Mouse (Mus musculus): ENCODE results near the gene Gm3625. TPM values are rescaled to one million over a fixed set of nuclear protein-coding genes. Genes with fewer than 3 reads are reported as not detected.
"Not testable (repeated sequence)": the region's sequence is repeated elsewhere in the genome, so short reads cannot be mapped to it uniquely, and the experiment has no call there.

Gm3625 gene
- polyA plus RNA-seq, 1 experiment from 2014 or later = not detected

DNA sequence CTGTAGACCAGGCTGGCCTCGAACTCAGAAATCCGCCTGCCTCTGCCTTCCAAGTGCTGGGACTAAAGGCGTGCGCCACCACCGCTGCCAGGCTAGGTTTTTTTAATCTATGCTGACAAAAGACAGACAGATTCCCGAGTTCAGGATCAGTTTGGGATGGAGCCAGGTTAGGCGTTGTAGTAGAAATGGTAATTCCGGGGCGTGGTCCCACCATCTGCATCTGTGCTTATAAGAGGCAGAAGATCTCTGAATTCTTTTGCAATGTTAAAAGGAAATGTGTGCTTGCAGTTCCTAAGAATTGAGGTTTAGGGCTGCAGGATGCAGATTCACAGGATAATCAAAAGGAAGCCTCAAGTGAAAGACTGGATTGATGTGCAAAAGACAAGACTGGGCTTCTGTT lies 35.8 kb downstream of the Gm3625 start:
- DNase-seq (ENCODE audit: low read depth, low spot score) = no peak
- no peak for TF ChIP-seq CTCF (IDR thresholded peaks at IDR 0.05)
- no peak for ATAC-seq
- H3K27me3 ChIP-seq = no peaks in the 10 kb centered on the region
- POLR2A ChIA-PET = no interaction called here
- CTCF ChIA-PET = interaction anchor here (1.5 kb wide), 1 partner anchor 35 kb away, joined by 3 read pairs; the partner anchor contains the start of genes Gm3625 and Itsn2
- in situ Hi-C loops (cut with MboI; ENCODE audit: low pct_unique_long_range_greater_than_20kb) = no loop called here

DNA sequence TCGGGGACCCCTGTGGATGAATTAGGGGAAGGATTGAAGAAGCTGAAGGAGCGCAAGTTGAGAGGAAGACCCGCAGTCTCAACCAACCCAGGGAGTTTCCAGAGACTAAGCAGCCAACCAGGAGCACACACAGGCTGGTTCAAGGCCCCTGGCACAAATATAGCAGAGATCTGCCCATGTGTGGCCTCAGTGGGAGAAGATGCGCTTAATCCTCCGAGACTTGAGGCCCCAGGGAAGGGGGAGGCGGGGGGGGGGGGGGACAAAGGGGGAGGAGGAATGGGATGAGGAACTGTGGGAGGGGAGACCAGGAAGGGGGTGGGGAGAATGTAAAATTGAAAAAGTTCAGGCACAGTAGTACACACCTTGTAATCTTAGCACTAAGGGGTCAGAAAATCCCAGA lies 37.3 kb downstream of the Gm3625 start:
- ChIA-PET POLR2A (no interaction called here), CTCF (no interaction called here)
- no peaks in the 10 kb centered on the region for H3K27me3 ChIP-seq
- DNase-seq (ENCODE audit: low read depth, low spot score) (no peak), ATAC-seq (no peak)
- in situ Hi-C loops (cut with MboI; ENCODE audit: low pct_unique_long_range_greater_than_20kb) = no loop called here
- no peak for TF ChIP-seq CTCF (IDR thresholded peaks at IDR 0.05)

DNA sequence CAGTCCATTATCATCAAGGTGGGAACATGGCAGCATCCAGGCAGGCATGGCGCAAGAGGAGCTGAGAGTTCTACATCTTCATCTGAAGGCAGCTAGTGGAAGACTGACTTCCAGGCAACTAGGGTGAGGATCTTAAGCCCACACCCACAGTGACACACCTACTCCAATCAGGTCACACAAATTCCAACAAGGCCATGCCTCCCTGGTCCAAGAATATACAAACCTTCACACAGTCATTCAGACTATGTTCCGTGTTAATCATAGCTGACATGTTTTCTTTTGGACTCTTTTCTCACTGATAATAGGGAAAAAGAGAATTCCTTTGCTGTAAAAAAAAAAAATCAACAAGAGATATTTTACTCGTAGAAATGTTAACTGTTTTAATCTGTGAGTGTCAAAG lies 39.0 kb downstream of the Gm3625 start:
- POLR2A ChIA-PET = interaction anchor here (0.6 kb wide), 1 partner anchor 260 kb away, joined by 4 read pairs; no protein-coding TSS in a partner anchor
- ATAC-seq; DNase-seq (ENCODE audit: low read depth, low spot score); H3K27me3 ChIP-seq; CTCF ChIA-PET: not testable (repeated sequence)
- in situ Hi-C loops (cut with MboI; ENCODE audit: low pct_unique_long_range_greater_than_20kb) = loop anchor here (5.0 kb wide), 1 partner anchor 446 kb away; no protein-coding TSS in a partner anchor

DNA sequence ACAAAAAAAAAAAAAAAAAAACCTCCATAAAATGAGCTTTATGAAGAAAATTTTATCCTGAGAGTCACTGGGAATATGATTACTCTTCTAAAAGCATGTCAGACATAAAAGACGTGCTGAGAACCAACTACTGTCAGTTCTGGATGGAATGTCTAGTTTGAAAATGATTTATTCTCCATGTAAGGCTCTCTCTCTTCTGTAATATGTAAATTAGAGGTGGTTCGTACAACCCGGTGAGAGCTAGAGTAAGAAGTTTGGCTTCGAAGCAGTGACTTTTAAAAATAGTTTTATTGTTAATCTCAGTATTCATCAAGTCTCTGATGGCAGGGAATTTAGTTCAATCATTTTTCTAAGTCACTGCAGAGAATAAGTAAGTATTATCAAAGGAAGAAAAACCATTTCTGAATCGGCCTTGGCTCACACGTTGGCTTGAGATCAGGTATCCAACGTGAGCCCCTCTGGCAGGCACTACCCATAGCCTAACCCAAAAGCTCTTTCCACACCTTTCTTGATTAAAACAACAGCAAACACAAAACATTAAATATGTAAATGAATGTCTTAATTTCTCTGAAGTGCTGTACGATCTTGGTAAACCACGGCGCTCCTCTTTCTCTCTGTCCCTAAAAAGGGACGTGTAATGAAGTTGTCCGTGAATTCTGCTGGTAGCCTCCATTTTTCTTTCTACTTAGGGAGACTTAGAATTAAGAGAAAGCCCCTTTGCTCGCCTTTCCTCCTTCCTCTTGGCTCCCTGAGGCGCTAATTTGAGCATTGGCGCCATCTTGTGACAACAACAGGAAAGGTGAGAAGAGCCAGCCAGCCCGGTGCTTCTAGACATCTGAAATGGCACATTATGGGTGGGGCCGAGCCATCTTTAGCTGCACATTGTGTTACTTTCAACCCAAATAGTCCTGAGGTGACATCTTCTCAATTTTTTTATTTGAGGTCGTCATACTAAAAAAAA lies 44.4 kb downstream of the Gm3625 start:
- TF ChIP-seq CTCF (IDR thresholded peaks at IDR 0.05) = peak; percentile 93
- ChIA-PET POLR2A (interaction anchor here (0.7 kb wide), 1 partner anchor 17 kb away, joined by 4 read pairs; no protein-coding TSS in a partner anchor), CTCF (interaction anchor here (0.8 to 1.4 kb wide), 4 partner anchors 58 to 439 kb away, joined by 3 to 4 read pairs (median 3); no protein-coding TSS in a partner anchor)
- peaks cover 3% of the 10 kb centered on the region for H3K27me3 ChIP-seq
- in situ Hi-C loops (cut with MboI; ENCODE audit: low pct_unique_long_range_greater_than_20kb) = loop anchor here (25.0 kb wide), 2 partner anchors 286 to 611 kb away; no protein-coding TSS in a partner anchor
- DNase-seq (ENCODE audit: low read depth, low spot score) (no peak), ATAC-seq (peak; percentile 73)

DNA sequence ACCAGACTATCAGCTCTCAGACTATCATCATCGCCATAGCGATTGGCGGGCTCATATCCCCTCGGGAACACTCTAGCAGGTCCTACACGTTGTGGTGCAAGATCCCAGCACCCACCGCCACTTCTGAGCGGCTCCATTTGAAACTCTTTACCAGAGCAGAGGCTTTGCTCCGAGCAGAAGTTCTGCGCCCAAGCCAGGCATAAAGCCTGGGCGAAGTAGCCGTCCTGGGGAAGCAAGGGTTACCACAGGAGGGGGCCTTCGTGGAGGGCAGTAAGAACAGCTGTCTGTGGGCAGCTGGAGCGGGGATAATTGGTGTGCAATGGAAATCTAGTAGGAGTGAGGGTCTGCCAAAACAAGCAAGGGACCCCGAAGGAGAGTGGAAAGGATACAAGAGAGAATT lies 45.2 kb downstream of the Gm3625 start:
- ChIA-PET CTCF (interaction anchor here (0.8 to 1.4 kb wide), 3 partner anchors 57 to 204 kb away, joined by 3 read pairs; no protein-coding TSS in a partner anchor), POLR2A (interaction anchor here (0.7 kb wide), 1 partner anchor 16 kb away, joined by 4 read pairs; no protein-coding TSS in a partner anchor)
- ATAC-seq (no peak), DNase-seq (ENCODE audit: low read depth, low spot score) (no peak)
- in situ Hi-C loops (cut with MboI; ENCODE audit: low pct_unique_long_range_greater_than_20kb) = loop anchor here (25.0 kb wide), 2 partner anchors 285 to 610 kb away; no protein-coding TSS in a partner anchor
- no peak for TF ChIP-seq CTCF (IDR thresholded peaks at IDR 0.05)
- H3K27me3 ChIP-seq = peaks cover 6% of the 10 kb centered on the region

DNA sequence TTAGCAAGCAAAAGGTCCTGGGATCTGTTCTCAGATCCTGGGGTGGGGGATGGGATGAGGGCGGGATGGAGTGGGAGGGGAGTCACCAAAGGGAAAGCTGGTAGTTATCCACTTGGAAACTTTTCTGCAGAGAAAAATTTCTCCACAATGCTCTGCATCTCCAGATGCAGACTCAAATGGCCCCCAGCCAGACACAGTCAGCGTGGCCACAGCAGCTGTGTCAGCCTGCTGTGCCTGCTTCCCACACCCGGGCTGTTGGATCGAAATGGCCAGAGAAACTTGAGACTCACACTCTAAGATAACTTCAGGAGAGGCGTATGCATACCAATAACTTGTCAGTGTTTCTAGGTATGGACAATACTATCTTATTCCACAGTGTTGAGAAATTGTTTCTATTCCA lies 46.2 kb downstream of the Gm3625 start:
- CTCF ChIA-PET = no interaction called here
- no peak for DNase-seq (ENCODE audit: low read depth, low spot score)
- in situ Hi-C loops (cut with MboI; ENCODE audit: low pct_unique_long_range_greater_than_20kb) = loop anchor here (25.0 kb wide), 2 partner anchors 284 to 609 kb away; no protein-coding TSS in a partner anchor
- peaks cover 6% of the 10 kb centered on the region for H3K27me3 ChIP-seq
- ATAC-seq = no peak
- POLR2A ChIA-PET = no interaction called here
- no peak for TF ChIP-seq CTCF (IDR thresholded peaks at IDR 0.05)

DNA sequence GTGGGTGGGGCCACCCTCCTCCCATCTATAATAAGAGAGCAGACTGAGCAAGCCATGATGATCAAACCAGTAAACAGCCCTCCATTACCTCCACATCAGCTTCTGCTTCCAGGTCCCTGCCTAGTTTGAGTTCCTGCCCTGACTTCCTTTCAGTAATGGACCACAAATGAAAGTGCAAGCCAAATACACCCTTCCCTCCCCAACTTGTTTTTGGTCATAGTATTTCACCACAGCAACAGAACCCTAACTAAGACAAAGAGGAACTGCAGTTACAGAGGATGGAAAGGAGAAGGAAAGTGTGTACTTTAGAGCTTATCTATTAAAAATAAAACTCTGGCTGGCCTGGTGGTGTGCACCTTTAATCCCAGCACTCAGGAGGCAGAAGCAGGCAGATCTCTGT lies 47.3 kb downstream of the Gm3625 start:
- ATAC-seq (no peak), DNase-seq (ENCODE audit: low read depth, low spot score) (no peak)
- peaks cover 6% of the 10 kb centered on the region for H3K27me3 ChIP-seq
- in situ Hi-C loops (cut with MboI; ENCODE audit: low pct_unique_long_range_greater_than_20kb) = loop anchor here (25.0 kb wide), 2 partner anchors 283 to 608 kb away; no protein-coding TSS in a partner anchor
- POLR2A ChIA-PET = no interaction called here
- TF ChIP-seq CTCF (IDR thresholded peaks at IDR 0.05) = no peak
- CTCF ChIA-PET = no interaction called here

DNA sequence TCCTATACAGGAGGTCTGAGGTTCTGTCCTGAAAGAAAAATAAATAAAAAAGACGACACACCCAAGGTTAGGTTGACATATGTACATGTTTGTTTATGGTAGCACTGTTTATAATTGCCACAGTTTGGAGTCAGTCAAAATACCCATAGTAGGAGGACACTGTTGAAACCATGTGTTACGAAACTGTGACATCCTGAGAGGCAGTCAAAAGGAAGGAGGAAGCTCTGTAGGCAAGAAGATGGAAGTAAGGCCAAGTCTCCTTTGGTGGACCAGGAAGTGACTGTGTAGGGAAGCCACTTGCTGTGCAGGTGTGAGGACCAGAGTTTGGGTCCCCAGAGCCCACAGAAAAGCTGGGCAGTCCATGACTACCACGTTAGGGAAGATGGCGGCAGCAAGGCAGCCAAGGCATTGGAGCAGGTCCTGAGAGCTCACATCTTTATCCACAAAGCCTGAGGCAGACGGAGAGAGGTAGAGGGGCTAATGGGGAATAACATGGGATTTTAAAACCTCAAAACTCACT lies 48.3 kb downstream of the Gm3625 start:
- in situ Hi-C loops (cut with MboI; ENCODE audit: low pct_unique_long_range_greater_than_20kb) = loop anchor here (25.0 kb wide), 2 partner anchors 282 to 607 kb away; no protein-coding TSS in a partner anchor
- DNase-seq (ENCODE audit: low read depth, low spot score) = no peak
- peaks cover 6% of the 10 kb centered on the region for H3K27me3 ChIP-seq
- no peak for TF ChIP-seq CTCF (IDR thresholded peaks at IDR 0.05)
- ChIA-PET CTCF (no interaction called here), POLR2A (no interaction called here)
- ATAC-seq = no peak

Other genes with a start within 250 kb of the Gm3625 start
- 21.9 TPM for gene Ncoa1, start 115.7 kb downstream of the Gm3625 start, polyA plus RNA-seq (2021)
- 45.4 TPM for gene Itsn2, start 289 bp downstream of the Gm3625 start, polyA plus RNA-seq (2021)
- gene Fam228a, start 145.5 kb upstream of the Gm3625 start, polyA plus RNA-seq (2021) = 0.04 TPM
- 0.53 TPM for gene Pfn4, start 176.1 kb upstream of the Gm3625 start, polyA plus RNA-seq (2021)
- gene Fam228b, start 176.3 kb upstream of the Gm3625 start, polyA plus RNA-seq (2021) = 1.1 TPM
- gene Sf3b6, start 224.6 kb upstream of the Gm3625 start, polyA plus RNA-seq (2021) = 114 TPM
- 7.1 TPM for gene Fkbp1b, start 248.7 kb upstream of the Gm3625 start, polyA plus RNA-seq (2021)